Mouse (Mus musculus): ENCODE results near the gene Gatb. TPM values are rescaled to one million over a fixed set of nuclear protein-coding genes. Genes with fewer than 3 reads are reported as not detected.

The Gatb gene
- total RNA-seq, 4 experiments from 2014 or later = 37.4 to 63.7 (median 49.0) TPM

Other genes starting within 250 kb of the Gatb start
- 10 to 100 TPM in 2 of 4 experiments, 1 to 10 TPM in 2; 8.3 to 14.5 (median 11.7) TPM for gene Fam160a1, start 243.2 kb downstream of the Gatb start, total RNA-seq (2022)

Data from adrenal gland, adult 8-10 months (tissue).